Mouse (Mus musculus) ES-Bruce4 (cell line): ENCODE data around the gene Bdkrb1. TPM values are rescaled to one million over a fixed set of nuclear protein-coding genes. Genes with fewer than 3 reads are reported as not detected.

ENCODE experiments used
- H3K27ac ChIP-seq: 2 replicates; pipeline ENCODE4 v1.5.1; 2012; ENCODE audit warnings: low read length, inconsistent platforms; ENCODE audit not compliant: insufficient read depth
- H3K27me3 ChIP-seq: 2 replicates; pipeline ENCODE4 v1.6.1; 2012; ENCODE audit warnings: mild to moderate bottlenecking, low read length, inconsistent platforms; ENCODE audit not compliant: control insufficient read depth, poor library complexity, insufficient read depth, severe bottlenecking
- H3K36me3 ChIP-seq: 2 replicates; pipeline ENCODE4 v1.6.1; 2012; ENCODE audit warnings: inconsistent platforms, mild to moderate bottlenecking, low read length, moderate library complexity; ENCODE audit not compliant: control insufficient read depth, poor library complexity, insufficient read depth, severe bottlenecking
- H3K4me1 ChIP-seq: one replicate; pipeline ENCODE4 v1.8.1; 2011; ENCODE audit warnings: low read length; ENCODE audit not compliant: control insufficient read depth, insufficient read depth
- H3K4me3 ChIP-seq: 2 replicates; pipeline ENCODE4 v1.5.1; 2011; ENCODE audit warnings: low read depth, mild to moderate bottlenecking, low read length
- H3K9ac ChIP-seq: 2 replicates; pipeline ENCODE4 v1.6.1; 2012; ENCODE audit warnings: low read depth, mild to moderate bottlenecking, inconsistent platforms; ENCODE audit not compliant: poor library complexity, severe bottlenecking
- H3K9me3 ChIP-seq: replicated peaks from 2 replicates; pipeline ENCODE4 v1.6.1; 2012; ENCODE audit warnings: mild to moderate bottlenecking, low read length, inconsistent platforms; ENCODE audit not compliant: control insufficient read depth, poor library complexity, insufficient read depth, severe bottlenecking
- CTCF ChIP-seq: IDR thresholded peaks from one replicate; pipeline ENCODE4 v1.8.1; 2011; ENCODE audit warnings: low read depth, low read length
- EP300 ChIP-seq: IDR thresholded peaks from 2 replicates; pipeline ENCODE4 v1.6.1; 2011; ENCODE audit warnings: low read depth, low read length; ENCODE audit not compliant: insufficient read depth
- POLR2A ChIP-seq: IDR thresholded peaks from one replicate; pipeline ENCODE4 v1.8.1; 2011; ENCODE audit warnings: low read length; ENCODE audit not compliant: insufficient read depth
- polyA plus RNA-seq: library from polyadenylated mRNA; stranded (reverse); fragments of >200 nt; gene quantifications from 2 replicates; pipeline ENCODE4 v1.2.4, GENCODE M21; 2011; ENCODE audit warnings: low read depth; ENCODE audit not compliant: missing spikeins, insufficient read depth, insufficient read length

The Bdkrb1 gene
- polyA plus RNA-seq, 1 experiment, result not detected

DNA sequence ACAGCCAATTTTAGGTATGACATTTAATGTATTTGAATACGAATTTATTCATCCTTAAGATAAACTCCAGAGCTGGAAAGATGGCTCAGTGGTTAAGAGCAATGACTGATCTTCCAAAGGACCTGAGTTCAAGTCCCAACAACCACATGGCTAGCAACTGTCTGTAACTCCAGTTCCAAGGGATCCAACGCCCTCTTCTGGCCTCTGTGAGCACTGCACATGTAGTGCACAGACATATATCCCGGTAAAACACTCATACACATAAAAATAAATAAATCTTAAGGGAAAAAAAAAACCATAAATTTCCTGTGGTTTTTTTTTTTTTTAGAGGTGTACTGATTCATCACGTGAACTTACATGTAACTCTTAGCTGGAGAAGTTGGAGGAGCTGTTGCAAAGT is 34.7 kb downstream of the Bdkrb1 start:
- Histone ChIP-seq H3K36me3 (peaks cover 57% of the 10 kb centered on the region), H3K9me3 (no peaks in the 10 kb centered on the region), H3K9ac (no peak overlapping the region), H3K27ac (no peak overlapping the region), H3K4me3 (no peak overlapping the region), H3K27me3 (no peaks in the 10 kb centered on the region), H3K4me1 (no peaks in the 10 kb centered on the region)
- TF ChIP-seq CTCF (peak; percentile 13), EP300 (no peak), POLR2A (no peak)

DNA sequence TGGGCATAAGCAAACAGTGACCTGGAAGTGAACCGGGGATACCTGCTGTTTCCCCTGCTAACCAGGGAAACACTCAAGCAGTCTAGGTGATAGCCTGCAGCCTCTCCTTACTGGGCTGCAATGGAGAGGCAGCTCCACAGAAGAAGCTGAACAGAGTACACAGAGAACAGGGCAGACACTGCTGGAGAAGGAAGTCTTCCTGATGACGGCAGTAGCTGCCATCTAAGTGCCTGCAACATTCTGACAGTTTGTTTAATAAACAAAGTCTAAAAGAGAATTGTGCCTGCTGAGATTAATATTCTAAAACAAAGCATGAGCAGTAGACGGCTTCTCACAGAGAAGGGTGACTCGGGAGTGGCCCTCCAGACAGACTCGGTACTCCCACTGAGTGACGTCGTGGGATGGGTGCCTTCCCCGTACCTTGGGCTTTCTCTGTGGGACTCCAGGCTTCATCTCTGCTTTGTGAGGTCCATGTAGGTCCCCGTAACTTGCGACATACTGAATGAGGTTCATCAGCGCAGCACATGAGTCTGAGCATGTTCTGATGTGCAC is 40.0 kb downstream of the Bdkrb1 start:
- Histone ChIP-seq H3K4me1 (no peaks in the 10 kb centered on the region), H3K9ac (no peak overlapping the region), H3K27me3 (no peaks in the 10 kb centered on the region), H3K36me3 (peaks cover 65% of the 10 kb centered on the region), H3K4me3 (no peak overlapping the region), H3K27ac (no peak overlapping the region), H3K9me3 (no peaks in the 10 kb centered on the region)
- TF ChIP-seq CTCF (no peak), EP300 (no peak), POLR2A (no peak)

Other genes with a start within 250 kb of the Bdkrb1 start
- 1.1 TPM in 2 replicates for gene D430019H16Rik, start 149.2 kb upstream of the Bdkrb1 start, polyA plus RNA-seq
- 1.2 and 1.4 TPM in 2 replicates for gene Bdkrb2, start 39.9 kb upstream of the Bdkrb1 start, polyA plus RNA-seq
- 8.1 and 9.2 TPM in 2 replicates for gene Gskip, start 81.7 kb downstream of the Bdkrb1 start, polyA plus RNA-seq
- gene Atg2b, start 82.1 kb downstream of the Bdkrb1 start, polyA plus RNA-seq, result 27.4 and 29.9 TPM in 2 replicates
- 0.73 and 0.75 TPM in 2 replicates for gene Ak7, start 102.9 kb downstream of the Bdkrb1 start, polyA plus RNA-seq
- 229 and 251 TPM in 2 replicates for gene Papola, start 181.6 kb downstream of the Bdkrb1 start, polyA plus RNA-seq